ENCODE assay signal across 14 mouse cellular contexts in genomic region chr10:111341761-111342160, GRCm38 (mm10).
"Had no signal": no experiment of that assay in that cellular context is flagged by ENCODE, and none has a peak within 500 bp of the region (broad histone marks: within the 10 kb centered on the region; RNA-seq: fewer than 3 reads in every experiment).

No protein-coding gene starts in this region.

- H3K27me3 ChIP-seq: liver, embryonic 12.5 days; midbrain, embryonic 12.5 days; midbrain, embryonic 15.5 days; neural tube, embryonic 12.5 days; stomach, embryonic 15.5 days had no signal

- H3K27ac ChIP-seq: liver, embryonic 12.5 days; liver, embryonic 14.5 days; macrophage; midbrain, embryonic 12.5 days; midbrain, embryonic 15.5 days; neural tube, embryonic 12.5 days; stomach, embryonic 15.5 days; stomach, postnatal 0 days had no signal

- H3K9me3 ChIP-seq: liver, embryonic 12.5 days; midbrain, embryonic 12.5 days; midbrain, embryonic 15.5 days; neural tube, embryonic 12.5 days; stomach, embryonic 15.5 days had no signal

- ATAC-seq: liver, embryonic 12.5 days; midbrain, embryonic 15.5 days had no signal

- H3K36me3 ChIP-seq: liver, embryonic 12.5 days; midbrain, embryonic 12.5 days; midbrain, embryonic 15.5 days; neural tube, embryonic 12.5 days; stomach, embryonic 15.5 days had no signal

- DNase-seq: lung, embryonic 14.5 days; right cerebral cortex, postnatal 14 days; thymus, adult 2 months; thymus, postnatal 25 days; thymus, postnatal 4 days had no signal

- H3K4me1 ChIP-seq: liver, embryonic 12.5 days; midbrain, embryonic 12.5 days; midbrain, embryonic 15.5 days; neural tube, embryonic 12.5 days; stomach, embryonic 15.5 days had no signal

- H3K9ac ChIP-seq: liver, embryonic 12.5 days; liver, embryonic 14.5 days; lung, embryonic 14.5 days; midbrain, embryonic 12.5 days; midbrain, embryonic 15.5 days; neural tube, embryonic 12.5 days; stomach, embryonic 15.5 days had no signal

- H3K4me2 ChIP-seq: liver, embryonic 12.5 days; lung, embryonic 14.5 days; midbrain, embryonic 12.5 days; midbrain, embryonic 15.5 days; neural tube, embryonic 12.5 days; stomach, embryonic 15.5 days had no signal

- H3K4me3 ChIP-seq: liver, embryonic 12.5 days; megakaryocyte, embryonic 14.5 days; midbrain, embryonic 12.5 days; midbrain, embryonic 15.5 days; neural tube, embryonic 12.5 days; stomach, embryonic 15.5 days had no signal
